Mouse (Mus musculus) monocyte, adult 5-6 weeks (primary cell): ENCODE results near the gene Snx18. TPM values are rescaled to one million over a fixed set of nuclear protein-coding genes. Genes with fewer than 3 reads are reported as not detected.
A peak's percentile ranks its signal among the peaks of the same experiment; 100 is the strongest.

Experiments used
- ATAC-seq: fragments of 153-309, 156-312 bp; replicated peaks from 2 replicates; pipeline ENCODE4 v1.8.0; 2017; ENCODE audit warnings: mild to moderate bottlenecking; ENCODE audit not compliant: low TSS enrichment, insufficient number of reproducible peaks, severe bottlenecking, poor library complexity, low FRiP score
- total RNA-seq: library from RNA; stranded (forward); fragments of 200-1000, 200-491, 200-594 nt; gene quantifications from 3 replicates; pipeline ENCODE4 v1.2.3, GENCODE M21; 2017

The Snx18 gene
- total RNA-seq, 1 experiment from 2014 or later, result 88.0 TPM

DNA sequence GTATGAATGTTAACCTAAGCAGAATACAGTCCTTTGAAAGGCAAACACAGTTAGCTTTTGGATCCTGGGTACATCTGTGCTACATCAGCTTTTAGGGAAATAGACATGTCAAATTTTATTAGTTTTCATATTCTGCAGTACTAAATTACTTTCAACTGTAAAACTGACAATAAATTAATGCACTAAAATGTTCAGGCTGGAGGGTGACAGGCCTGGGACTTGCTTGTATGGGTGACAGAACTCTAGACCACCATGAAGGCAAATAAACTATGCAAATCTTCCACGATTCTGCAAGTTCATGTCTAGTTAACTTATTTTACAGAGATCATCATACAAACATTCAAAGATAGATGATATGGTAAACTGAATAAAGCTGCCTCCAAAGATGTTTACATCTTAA is 36.3 kb downstream of the Snx18 start:
- no peak for ATAC-seq

- no peak for ATAC-seq
Measured at GRCm38 (mm10) chr13:113581436-113581835, 36.9 kb downstream of the Snx18 start.

GRCm38 (mm10) chr13:113580400-113580790 is 38.0 kb downstream of the Snx18 start:
- peak; percentile 51 for ATAC-seq

DNA sequence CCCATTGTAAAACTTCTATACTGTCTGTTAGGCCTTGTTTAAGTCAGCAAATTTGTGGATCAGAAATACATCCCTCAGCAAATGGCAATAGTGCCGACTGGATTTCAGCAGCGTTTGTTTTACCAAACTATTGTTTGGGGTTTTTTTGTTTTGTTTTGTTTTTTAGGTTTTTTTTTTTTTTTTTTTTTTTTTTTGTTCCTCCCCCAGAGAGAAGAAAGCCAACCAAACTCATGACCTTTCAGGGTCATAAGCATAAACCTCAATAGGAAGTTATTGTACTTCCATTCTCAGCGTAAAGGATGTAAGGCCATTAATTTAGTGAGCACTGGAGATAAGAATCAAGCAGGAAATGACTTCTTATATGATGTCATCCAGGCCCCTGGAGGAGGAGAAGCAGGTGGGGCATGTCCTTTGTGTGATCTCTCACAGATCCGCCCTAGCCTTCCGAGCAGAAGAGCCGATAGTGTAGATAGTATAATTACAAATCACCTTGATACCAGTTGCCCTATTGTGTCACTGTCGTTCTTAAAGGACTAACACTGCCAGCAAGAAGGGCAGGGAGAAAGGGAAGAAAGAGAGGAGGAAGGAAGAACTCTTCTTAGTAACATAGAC is 38.5 kb downstream of the Snx18 start:
- ATAC-seq, result peak; percentile 85

DNA sequence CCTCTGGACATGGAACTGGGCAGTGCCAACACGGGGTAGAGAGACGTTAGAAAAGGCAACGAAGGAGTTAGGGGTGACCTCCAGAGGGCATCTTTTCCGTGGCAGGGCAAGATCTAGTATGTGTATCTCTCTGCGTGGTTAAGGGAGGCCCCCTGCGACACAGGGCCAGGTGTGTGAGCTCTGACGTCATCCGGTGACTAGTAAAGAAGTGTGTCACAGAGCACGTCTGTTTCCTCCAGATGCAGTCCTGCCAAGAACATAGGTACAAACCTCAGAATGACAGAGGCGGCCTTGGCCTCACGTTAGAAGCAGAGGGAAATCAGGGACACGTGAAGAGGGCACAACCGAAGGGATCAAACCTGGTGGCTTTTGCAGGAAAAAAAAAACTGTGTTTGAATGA is 44.1 kb downstream of the Snx18 start:
- no peak for ATAC-seq

GRCm38 (mm10) chr13:113573377-113573776 is 45.0 kb downstream of the Snx18 start:
- ATAC-seq, result no peak

GRCm38 (mm10) chr13:113572046-113572686 is 46.2 kb downstream of the Snx18 start:
- peak; percentile 83 for ATAC-seq

- no peak for ATAC-seq
Measured at GRCm38 (mm10) chr13:113569526-113569925, 48.8 kb downstream of the Snx18 start.

DNA sequence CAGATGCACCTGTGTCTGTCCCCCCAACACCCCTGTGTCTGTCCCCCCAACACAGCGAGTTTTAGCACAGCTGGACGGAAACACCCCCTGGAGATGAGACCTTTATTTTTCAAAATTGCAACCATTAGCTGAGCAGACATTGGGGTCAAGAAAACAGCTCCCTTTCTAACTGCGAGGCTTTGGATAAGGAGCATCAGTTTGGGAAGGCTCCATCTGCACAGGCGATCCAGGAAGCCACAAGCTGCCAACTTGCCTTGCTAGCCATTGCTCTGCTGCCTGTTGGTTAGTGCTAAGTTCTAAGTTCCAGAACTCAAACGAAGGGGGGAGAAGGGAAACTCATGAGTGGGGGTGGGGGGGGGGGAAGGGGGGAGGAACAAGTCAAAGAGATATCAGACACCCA is 51.4 kb downstream of the Snx18 start:
- ATAC-seq, result no peak

GRCm38 (mm10) chr13:113566411-113566810 is 52.0 kb downstream of the Snx18 start:
- ATAC-seq, result no peak

DNA sequence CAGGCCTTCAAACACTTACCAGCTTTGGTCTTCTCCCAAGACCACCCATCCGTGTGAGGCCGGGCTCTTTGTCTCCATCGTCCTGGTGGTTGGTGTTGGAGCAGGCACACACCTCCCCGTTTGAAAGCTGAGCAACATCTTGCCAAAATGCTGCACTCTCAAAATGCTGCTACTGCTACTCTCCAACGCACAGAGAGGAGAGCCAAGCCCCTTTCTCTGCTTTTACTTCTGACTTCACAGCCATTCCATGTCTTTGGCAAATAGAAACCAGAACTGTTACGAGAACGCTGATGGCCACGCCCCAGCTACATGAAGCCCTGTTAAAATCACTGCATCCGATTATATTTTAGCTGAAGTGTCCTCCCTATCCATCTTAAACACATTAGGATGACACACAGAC is 58.7 kb downstream of the Snx18 start:
- ATAC-seq, result no peak

GRCm38 (mm10) chr13:113556538-113556937 is 61.8 kb downstream of the Snx18 start:
- peak; percentile 58 for ATAC-seq

GRCm38 (mm10) chr13:113555226-113555625 is 63.1 kb downstream of the Snx18 start:
- ATAC-seq, result no peak

DNA sequence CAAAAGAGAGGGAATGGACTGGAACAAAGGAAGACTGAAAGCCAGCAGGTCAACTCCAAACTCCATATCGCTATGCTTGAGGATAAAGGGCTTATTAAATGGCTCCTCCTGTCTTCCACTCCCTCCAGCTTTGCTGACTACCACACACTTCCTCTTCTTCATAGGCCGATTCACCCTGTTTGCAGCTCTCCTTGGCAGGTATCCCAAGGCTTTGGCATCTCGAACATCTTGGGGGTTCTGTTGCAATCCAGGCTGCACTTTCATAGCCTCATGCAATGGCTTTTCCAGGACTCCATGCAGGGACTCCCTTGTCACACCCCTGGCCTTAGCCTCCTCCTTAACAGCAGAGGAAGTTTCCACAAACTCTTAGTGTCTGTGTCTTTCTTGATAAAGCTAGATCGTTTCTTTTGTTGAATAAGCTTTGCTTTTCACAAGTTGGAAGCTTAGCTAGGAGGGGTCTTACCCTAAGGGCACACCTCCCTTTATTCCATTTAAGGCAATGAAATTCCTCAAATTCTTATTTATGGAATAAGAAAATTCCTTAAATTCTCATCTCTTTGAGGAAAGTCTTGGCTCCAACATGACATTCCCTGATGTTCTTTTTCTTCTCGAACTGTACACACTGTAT is 64.6 kb downstream of the Snx18 start:
- ATAC-seq, result no peak

DNA sequence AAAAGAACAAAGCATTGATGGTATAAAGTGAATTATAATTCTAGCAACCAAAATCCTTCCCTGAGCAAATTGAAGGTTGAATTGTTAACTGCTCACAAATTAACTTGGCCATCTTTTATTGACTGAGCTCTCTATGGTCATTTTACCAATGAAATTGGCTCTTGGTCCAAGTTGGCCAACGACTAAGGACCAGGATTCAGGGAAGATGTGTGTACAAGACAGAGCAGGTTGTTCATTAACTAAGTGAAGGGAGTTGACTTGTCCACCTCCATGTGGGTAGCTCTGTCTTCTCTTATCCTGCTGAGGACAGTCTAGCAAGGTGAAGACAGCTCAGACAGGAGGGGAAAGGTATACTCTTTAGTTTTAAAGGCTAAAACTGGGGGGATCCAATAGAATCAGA is 66.0 kb downstream of the Snx18 start:
- no peak for ATAC-seq

- no peak for ATAC-seq
Measured at GRCm38 (mm10) chr13:113550866-113551565, 67.3 kb downstream of the Snx18 start.

DNA sequence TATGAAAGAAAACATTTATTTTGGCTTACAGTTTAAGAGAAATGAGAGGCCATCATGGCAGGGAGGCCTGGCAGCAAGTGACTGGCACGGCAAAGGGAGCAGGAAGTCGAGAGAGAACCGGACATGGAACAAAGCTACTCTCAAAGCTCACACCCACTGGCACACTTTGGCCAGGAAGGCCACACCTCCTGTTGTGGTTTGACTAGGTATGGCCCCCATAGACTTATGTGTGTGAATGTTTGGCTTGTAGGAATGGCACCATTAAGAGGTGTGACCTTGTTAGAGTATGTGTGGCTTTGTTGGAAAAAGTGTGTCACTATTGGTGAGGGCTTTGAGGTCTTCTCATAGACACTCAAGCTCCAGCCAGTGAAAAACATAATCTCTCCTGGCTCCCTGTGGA is 69.3 kb downstream of the Snx18 start:
- peak; percentile 67 for ATAC-seq

- ATAC-seq, result peak; percentile 73; the same call in 1 of the 2 replicates
Measured at GRCm38 (mm10) chr13:113547807-113548426, 70.4 kb downstream of the Snx18 start.

DNA sequence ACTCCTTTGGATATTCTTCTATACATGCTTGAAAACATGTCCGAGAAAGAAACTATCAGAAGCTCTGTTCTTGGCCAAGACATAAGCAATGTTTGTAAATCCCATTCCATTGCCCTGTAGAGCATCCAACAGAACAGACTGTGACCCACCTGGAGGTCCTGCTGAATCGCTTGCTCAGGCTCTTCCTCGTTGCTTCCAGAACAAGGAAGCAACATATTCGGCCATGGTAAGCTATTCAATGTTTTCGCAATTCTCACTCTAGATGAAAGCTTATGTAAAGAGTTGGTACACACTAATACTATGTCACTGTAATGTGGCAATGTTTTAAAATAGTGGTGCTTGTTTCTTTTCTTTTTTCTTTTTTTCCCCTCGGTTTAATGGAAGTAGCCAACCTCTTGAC is 76.0 kb downstream of the Snx18 start:
- no peak for ATAC-seq
